Mouse (Mus musculus): ENCODE data around the gene Dennd6a. TPM values are rescaled to one million over a fixed set of nuclear protein-coding genes. Genes with fewer than 3 reads are reported as not detected.

Dennd6a gene
- polyA plus RNA-seq, 1 experiment from 2014 or later, result 33.8 TPM

GRCm38 (mm10) chr14:26540577-26540976 lies 33.1 kb upstream of the Dennd6a start:
- Histone ChIP-seq H3K27me3 (no peaks in the 10 kb centered on the region), H3K9me3 (no peaks in the 10 kb centered on the region), H3K4me1 (replicated peaks) (no peaks in the 10 kb centered on the region), H3K4me2 (no peak overlapping the region), H3K27ac (no peak overlapping the region), H3K36me3 (no peaks in the 10 kb centered on the region), H3K4me3 (replicated peaks) (no peak overlapping the region), H3K9ac (replicated peaks) (no peak overlapping the region)
- 45% methylated on average over 1 of the region's 1 CpGs for WGBS
- ATAC-seq (ENCODE audit: insufficient number of reproducible peaks, insufficient read depth, low FRiP score, low TSS enrichment, low read depth), result no peak

GRCm38 (mm10) chr14:26542136-26542535 lies 31.5 kb upstream of the Dennd6a start:
- Histone ChIP-seq H3K27ac (no peak overlapping the region), H3K9ac (replicated peaks) (no peak overlapping the region), H3K4me3 (replicated peaks) (no peak overlapping the region), H3K4me2 (no peak overlapping the region), H3K4me1 (replicated peaks) (no peaks in the 10 kb centered on the region), H3K9me3 (no peaks in the 10 kb centered on the region), H3K27me3 (no peaks in the 10 kb centered on the region), H3K36me3 (no peaks in the 10 kb centered on the region)
- 95% methylated on average over 1 of the region's 1 CpGs for WGBS
- no peak for ATAC-seq (ENCODE audit: insufficient number of reproducible peaks, insufficient read depth, low FRiP score, low TSS enrichment, low read depth)

- WGBS, result 78% methylated on average over 10 of the region's 10 CpGs
- no peaks in the 10 kb centered on the region for H3K36me3 ChIP-seq
- H3K27ac ChIP-seq, result no peak overlapping the region
- H3K4me1 ChIP-seq (replicated peaks), result no peaks in the 10 kb centered on the region
- no peak for ATAC-seq (ENCODE audit: insufficient number of reproducible peaks, insufficient read depth, low FRiP score, low TSS enrichment, low read depth)
- H3K27me3 ChIP-seq, result no peaks in the 10 kb centered on the region
- no peaks in the 10 kb centered on the region for H3K9me3 ChIP-seq
- H3K9ac ChIP-seq (replicated peaks), result no peak overlapping the region
- H3K4me2 ChIP-seq, result no peak overlapping the region
- no peak overlapping the region for H3K4me3 ChIP-seq (replicated peaks)
These were observed 25.9 kb upstream of the Dennd6a start for GRCm38 (mm10) chr14:26547516-26548488.

GRCm38 (mm10) chr14:26550712-26551111 lies 22.9 kb upstream of the Dennd6a start:
- whole genome bisulfite sequencing, result 95% methylated on average over 8 of the region's 8 CpGs
- H3K9me3 ChIP-seq, result no peaks in the 10 kb centered on the region
- no peak overlapping the region for H3K4me2 ChIP-seq
- H3K4me1 ChIP-seq (replicated peaks), result no peaks in the 10 kb centered on the region
- no peak overlapping the region for H3K9ac ChIP-seq (replicated peaks)
- no peak overlapping the region for H3K4me3 ChIP-seq (replicated peaks)
- H3K27ac ChIP-seq, result no peak overlapping the region
- H3K27me3 ChIP-seq, result no peaks in the 10 kb centered on the region
- no peaks in the 10 kb centered on the region for H3K36me3 ChIP-seq
- ATAC-seq (ENCODE audit: insufficient number of reproducible peaks, insufficient read depth, low FRiP score, low TSS enrichment, low read depth), result no peak

GRCm38 (mm10) chr14:26552441-26552840 lies 21.2 kb upstream of the Dennd6a start:
- Histone ChIP-seq H3K4me2 (no peak overlapping the region), H3K27me3 (no peaks in the 10 kb centered on the region), H3K4me3 (replicated peaks) (no peak overlapping the region), H3K27ac (no peak overlapping the region), H3K9ac (replicated peaks) (no peak overlapping the region), H3K9me3 (no peaks in the 10 kb centered on the region), H3K4me1 (replicated peaks) (no peaks in the 10 kb centered on the region), H3K36me3 (no peaks in the 10 kb centered on the region)
- 76% methylated on average over 2 of the region's 2 CpGs for WGBS
- ATAC-seq (ENCODE audit: insufficient number of reproducible peaks, insufficient read depth, low FRiP score, low TSS enrichment, low read depth), result no peak

- Histone ChIP-seq H3K9ac (replicated peaks) (no peak overlapping the region), H3K27ac (no peak overlapping the region), H3K4me1 (replicated peaks) (no peaks in the 10 kb centered on the region), H3K9me3 (no peaks in the 10 kb centered on the region), H3K36me3 (no peaks in the 10 kb centered on the region), H3K4me2 (no peak overlapping the region), H3K4me3 (replicated peaks) (no peak overlapping the region), H3K27me3 (no peaks in the 10 kb centered on the region)
- no peak for ATAC-seq (ENCODE audit: insufficient number of reproducible peaks, insufficient read depth, low FRiP score, low TSS enrichment, low read depth)
- 87% methylated on average over 3 of the region's 3 CpGs for WGBS
These were observed 20.8 kb upstream of the Dennd6a start for GRCm38 (mm10) chr14:26552853-26553252.

- Histone ChIP-seq H3K27me3 (no peaks in the 10 kb centered on the region), H3K4me2 (no peak overlapping the region), H3K9me3 (peaks cover 6% of the 10 kb centered on the region; the same call in 1 of the 2 replicates), H3K4me1 (replicated peaks) (no peaks in the 10 kb centered on the region), H3K36me3 (no peaks in the 10 kb centered on the region), H3K27ac (no peak overlapping the region), H3K9ac (replicated peaks) (no peak overlapping the region), H3K4me3 (replicated peaks) (no peak overlapping the region)
- no peak for ATAC-seq (ENCODE audit: insufficient number of reproducible peaks, insufficient read depth, low FRiP score, low TSS enrichment, low read depth)
- 73% methylated on average over 1 of the region's 1 CpGs for WGBS
These were observed 16.1 kb upstream of the Dennd6a start for GRCm38 (mm10) chr14:26557581-26557980.

- Histone ChIP-seq H3K27me3 (no peaks in the 10 kb centered on the region), H3K9me3 (peaks cover 6% of the 10 kb centered on the region; the same call in 1 of the 2 replicates), H3K4me1 (replicated peaks) (no peaks in the 10 kb centered on the region), H3K9ac (replicated peaks) (no peak overlapping the region), H3K4me3 (replicated peaks) (no peak overlapping the region), H3K36me3 (no peaks in the 10 kb centered on the region), H3K4me2 (no peak overlapping the region), H3K27ac (no peak overlapping the region)
- ATAC-seq (ENCODE audit: insufficient number of reproducible peaks, insufficient read depth, low FRiP score, low TSS enrichment, low read depth), result no peak
- 91% methylated on average over 7 of the region's 7 CpGs for WGBS
These were observed 15.1 kb upstream of the Dennd6a start for GRCm38 (mm10) chr14:26558536-26558935.

GRCm38 (mm10) chr14:26562247-26562646 lies 11.4 kb upstream of the Dennd6a start:
- Histone ChIP-seq H3K4me1 (replicated peaks) (no peaks in the 10 kb centered on the region), H3K4me2 (no peak overlapping the region), H3K27ac (no peak overlapping the region), H3K36me3 (no peaks in the 10 kb centered on the region), H3K9me3 (peaks cover 6% of the 10 kb centered on the region; the same call in 1 of the 2 replicates), H3K4me3 (replicated peaks) (no peak overlapping the region), H3K27me3 (no peaks in the 10 kb centered on the region), H3K9ac (replicated peaks) (no peak overlapping the region)
- WGBS, result 86% methylated on average over 2 of the region's 2 CpGs
- ATAC-seq (ENCODE audit: insufficient number of reproducible peaks, insufficient read depth, low FRiP score, low TSS enrichment, low read depth), result no peak

GRCm38 (mm10) chr14:26569880-26570279 lies 3.8 kb upstream of the Dennd6a start:
- H3K4me1 ChIP-seq (replicated peaks), result no peaks in the 10 kb centered on the region
- H3K27ac ChIP-seq, result no peak overlapping the region
- H3K27me3 ChIP-seq, result no peaks in the 10 kb centered on the region
- H3K4me3 ChIP-seq (replicated peaks), result no peak overlapping the region
- no peak for ATAC-seq (ENCODE audit: insufficient number of reproducible peaks, insufficient read depth, low FRiP score, low TSS enrichment, low read depth)
- H3K36me3 ChIP-seq, result no peaks in the 10 kb centered on the region
- no peaks in the 10 kb centered on the region for H3K9me3 ChIP-seq
- no peak overlapping the region for H3K9ac ChIP-seq (replicated peaks)
- 91% methylated on average over 4 of the region's 4 CpGs for WGBS
- no peak overlapping the region for H3K4me2 ChIP-seq

GRCm38 (mm10) chr14:26571951-26572675 lies 1.5 kb upstream of the Dennd6a start:
- 58% methylated on average over 4 of the region's 4 CpGs for WGBS
- ATAC-seq (ENCODE audit: insufficient number of reproducible peaks, insufficient read depth, low FRiP score, low TSS enrichment, low read depth), result no peak
- no peak overlapping the region for H3K4me3 ChIP-seq (replicated peaks)
- no peaks in the 10 kb centered on the region for H3K36me3 ChIP-seq
- H3K4me1 ChIP-seq (replicated peaks), result no peaks in the 10 kb centered on the region
- H3K27me3 ChIP-seq, result no peaks in the 10 kb centered on the region
- H3K9me3 ChIP-seq, result no peaks in the 10 kb centered on the region
- no peak overlapping the region for H3K27ac ChIP-seq
- no peak overlapping the region for H3K9ac ChIP-seq (replicated peaks)
- no peak overlapping the region for H3K4me2 ChIP-seq
